In the genomic region with DNA sequence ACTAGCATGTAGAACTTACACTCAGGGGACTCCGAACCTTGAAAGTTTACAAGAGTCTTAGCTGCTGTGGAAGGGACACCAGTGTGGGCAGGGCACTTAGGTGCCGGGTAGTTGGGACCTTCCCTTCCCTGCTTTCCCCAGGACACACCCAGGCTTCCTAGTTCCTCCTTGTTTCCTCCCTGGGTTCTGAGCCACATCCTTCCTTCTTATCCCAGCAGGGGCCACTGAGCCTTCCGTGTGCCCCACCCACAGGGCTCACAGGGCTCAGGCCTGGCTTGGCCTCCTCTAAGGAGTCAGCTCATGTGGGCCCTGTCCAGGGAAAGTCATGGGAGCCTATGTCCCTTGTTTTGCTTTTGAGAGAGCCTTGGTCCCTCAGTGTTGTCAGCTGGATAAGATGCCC, we compare ENCODE assay signal across 12 mouse cellular contexts. TPM values are rescaled to one million over a fixed set of nuclear protein-coding genes. Genes with fewer than 3 reads are reported as not detected.
DNase-seq lines count a peak whose midpoint lies in the region; ATAC-seq and TF ChIP-seq lines count a peak whose summit lies in the region.
"Had no signal": no experiment of that assay in that cellular context is flagged by ENCODE, and none has a peak within 500 bp of the region (broad histone marks: within the 10 kb centered on the region; RNA-seq: fewer than 3 reads in every experiment).

No protein-coding gene starts in this region.

- ATAC-seq in heart, embryonic 11.5 days (replicated peaks; ENCODE audit: insufficient number of reproducible peaks, low FRiP score, low TSS enrichment), result no peak
- ATAC-seq in kidney, postnatal 0 days (replicated peaks; ENCODE audit: low FRiP score, low read depth), result no peak
- no peak for ATAC-seq in intestine, postnatal 0 days

- peak overlapping the region; percentile 62 for H3K27ac ChIP-seq in heart, embryonic 11.5 days (ENCODE audit: low read depth, low read length)
- peak overlapping the region; percentile 32; the same call in 1 of the 2 replicates for H3K27ac ChIP-seq in kidney, postnatal 0 days
- H3K27ac ChIP-seq in ES-E14 (ENCODE audit: insufficient read depth, low read depth, low read length, poor library complexity, severe bottlenecking), result peak overlapping the region; percentile 64; the same call in 1 of the 2 replicates
- peak overlapping the region; percentile 85 for H3K27ac ChIP-seq in intestine, postnatal 0 days (ENCODE audit: low read depth, low read length)

- TF ChIP-seq CTCF in kidney, postnatal 0 days (IDR thresholded peaks at IDR 0.05; ENCODE audit: low read depth), result no peak
- TF ChIP-seq CTCF in intestine, postnatal 0 days (IDR thresholded peaks at IDR 0.05; ENCODE audit: low read depth), result no peak

- DNase-seq in heart, adult 11 months, result no peak
- no peak for DNase-seq in kidney, postnatal 0 days (ENCODE audit: low spot score)
- no peak for DNase-seq in kidney, adult 18-20 months
- DNase-seq in ES-E14 (ENCODE audit: low read depth, low spot score), result peak; percentile 38
- DNase-seq in right cerebral cortex, postnatal 25 days, result no peak
- DNase-seq in spleen, postnatal 14 days (ENCODE audit: low spot score in 2 of 2), result no peak
- DNase-seq: adrenal gland, adult 8-10 months; B cell, adult 2 months; cerebellum, postnatal 14 days; thymus, postnatal 36 days had no signal

- no peaks in the 10 kb centered on the region for H3K9me3 ChIP-seq in heart, embryonic 11.5 days (replicated peaks; ENCODE audit: control insufficient read depth, low read length)
- no peaks in the 10 kb centered on the region for H3K9me3 ChIP-seq in kidney, postnatal 0 days (replicated peaks; ENCODE audit: low read length)
- no peaks in the 10 kb centered on the region for H3K9me3 ChIP-seq in ES-E14 (ENCODE audit: control insufficient read depth, insufficient read depth, low read depth, low read length)
- H3K9me3 ChIP-seq in intestine, postnatal 0 days (ENCODE audit: control insufficient read depth), result no peaks in the 10 kb centered on the region

- 58% methylated on average over 3 of the region's 3 CpGs for WGBS in heart, embryonic 11.5 days (ENCODE audit: insufficient replicate concordance)
- 79% methylated on average over 3 of the region's 3 CpGs for WGBS in kidney, postnatal 0 days
- WGBS in intestine, postnatal 0 days, result 30% methylated on average over 3 of the region's 3 CpGs

- in situ Hi-C loops in ES-E14 (cut with MboI; ENCODE audit: low sequenced_read_pairs in 2 of 2, unreplicated experiment in 2 of 2), result no loop called here

- H3K27me3 ChIP-seq in heart, embryonic 11.5 days (ENCODE audit: control insufficient read depth, insufficient read depth, low read length), result no peaks in the 10 kb centered on the region
- no peaks in the 10 kb centered on the region for H3K27me3 ChIP-seq in kidney, postnatal 0 days (ENCODE audit: insufficient read depth, low read length)
- no peaks in the 10 kb centered on the region for H3K27me3 ChIP-seq in intestine, postnatal 0 days (replicated peaks; ENCODE audit: control insufficient read depth, insufficient read depth, low read length)

- no peaks in the 10 kb centered on the region for H3K36me3 ChIP-seq in heart, embryonic 11.5 days (ENCODE audit: control insufficient read depth, insufficient read depth, low read length)
- H3K36me3 ChIP-seq in kidney, postnatal 0 days (ENCODE audit: insufficient read depth, low read length), result no peaks in the 10 kb centered on the region; the same call in 1 of the 2 replicates
- H3K36me3 ChIP-seq in ES-E14 (ENCODE audit: control insufficient read depth, insufficient read depth, low read length, poor library complexity, severe bottlenecking), result peaks cover 15% of the 10 kb centered on the region; the same call in 1 of the 2 replicates
- peaks cover 2% of the 10 kb centered on the region; the same call in 1 of the 2 replicates for H3K36me3 ChIP-seq in intestine, postnatal 0 days (ENCODE audit: control insufficient read depth, insufficient read depth)

- H3K4me3 ChIP-seq in heart, embryonic 11.5 days (ENCODE audit: low read depth, low read length), result no peak overlapping the region
- no peak overlapping the region for H3K4me3 ChIP-seq in kidney, postnatal 0 days (replicated peaks; ENCODE audit: low read depth, low read length)
- H3K4me3 ChIP-seq in ES-E14 (ENCODE audit: insufficient read depth in 1 of 2, low read depth in 1 of 2, low read length in 2 of 2, poor library complexity in 1 of 2, severe bottlenecking in 1 of 2), result no peak overlapping the region
- H3K4me3 ChIP-seq in intestine, postnatal 0 days (ENCODE audit: low read depth, low read length), result no peak overlapping the region

- peaks cover 71% of the 10 kb centered on the region for H3K4me1 ChIP-seq in heart, embryonic 11.5 days (ENCODE audit: control insufficient read depth, insufficient read depth, low read length)
- H3K4me1 ChIP-seq in kidney, postnatal 0 days (replicated peaks; ENCODE audit: insufficient read depth, low read length), result peaks cover 51% of the 10 kb centered on the region
- peaks cover 25 to 76% of the 10 kb centered on the region in 2 experiments for H3K4me1 ChIP-seq in ES-E14 (ENCODE audit: control insufficient read depth in 2 of 2, insufficient read depth in 2 of 2, low read length in 2 of 2, poor library complexity in 1 of 2)
- peaks cover 20% of the 10 kb centered on the region for H3K4me1 ChIP-seq in intestine, postnatal 0 days (replicated peaks; ENCODE audit: control insufficient read depth, insufficient read depth, low read length)

- H3K9ac ChIP-seq in heart, embryonic 11.5 days (ENCODE audit: low read depth, low read length), result peak overlapping the region; percentile 36; the same call in 1 of the 2 replicates
- H3K9ac ChIP-seq in kidney, postnatal 0 days (ENCODE audit: low read depth, low read length), result no peak overlapping the region; the same call in 1 of the 2 replicates
- H3K9ac ChIP-seq in ES-E14 (ENCODE audit: insufficient read depth, low read depth, low read length, poor library complexity, severe bottlenecking), result no peak overlapping the region; the same call in 1 of the 2 replicates
- no peak overlapping the region for H3K9ac ChIP-seq in intestine, postnatal 0 days (ENCODE audit: low read depth, low read length)

- H3K4me2 ChIP-seq in heart, embryonic 11.5 days, result no peak overlapping the region; the same call in 1 of the 2 replicates
- H3K4me2 ChIP-seq in kidney, postnatal 0 days (ENCODE audit: low read length), result no peak overlapping the region
- H3K4me2 ChIP-seq in intestine, postnatal 0 days (replicated peaks; ENCODE audit: low read depth), result peak overlapping the region; percentile 43

TF ChIP-seq in ES-E14, 5 proteins besides CTCF, POLR2A, EP300 and RAD21:
- no peak for TF ChIP-seq ZNF384 (IDR thresholded peaks at IDR 0.05; ENCODE audit: low read depth, low read length)
- TF ChIP-seq HCFC1 (IDR thresholded peaks at IDR 0.05; ENCODE audit: borderline replicate concordance, insufficient read depth, low read length), result no peak
- TF ChIP-seq CHD2 (IDR thresholded peaks at IDR 0.05; ENCODE audit: low read depth, low read length), result no peak
- TF ChIP-seq ZC3H11A (IDR thresholded peaks at IDR 0.05; ENCODE audit: borderline replicate concordance, low read depth, low read length), result no peak
- TF ChIP-seq MAFK (IDR thresholded peaks at IDR 0.05; ENCODE audit: insufficient read depth, low read depth, low read length), result no peak

RNA-seq across cellular contexts. Expression of gene Llgl2, which starts 15.9 kb away (rescaled TPM):
- polyA plus RNA-seq in heart, embryonic 11.5 days (2014; fragmentation: Nextera tagmentation; extraction: Ambion mirVana), result 21.5 and 22.4 TPM in 2 replicates
- 54.5 and 61.2 TPM in 2 replicates for polyA plus RNA-seq in kidney, postnatal 0 days (2015; fragmentation: Nextera tagmentation; extraction: Ambion mirVana)
- 96.5 and 145 TPM in 2 replicates for total RNA-seq in ES-E14 (2012; rRNA removed)
- polyA plus RNA-seq in intestine, postnatal 0 days (2015; fragmentation: Nextera tagmentation; extraction: Ambion mirVana), result 60.5 and 61.8 TPM in 2 replicates

RNA-seq across cellular contexts. Expression of gene Myo15b, which starts 18.5 kb away (rescaled TPM):
- polyA plus RNA-seq in heart, embryonic 11.5 days (2014; fragmentation: Nextera tagmentation; extraction: Ambion mirVana), result 0.06 and 0.39 TPM in 2 replicates
- 16.5 and 17.6 TPM in 2 replicates for polyA plus RNA-seq in kidney, postnatal 0 days (2015; fragmentation: Nextera tagmentation; extraction: Ambion mirVana)
- total RNA-seq in ES-E14 (2012; rRNA removed), result 4.6 and 7.7 TPM in 2 replicates
- polyA plus RNA-seq in intestine, postnatal 0 days (2015; fragmentation: Nextera tagmentation; extraction: Ambion mirVana), result 332 and 377 TPM in 2 replicates

RNA-seq across cellular contexts. Expression of gene Tsen54, which starts 25.2 kb away (rescaled TPM):
- polyA plus RNA-seq in heart, embryonic 11.5 days (2014; fragmentation: Nextera tagmentation; extraction: Ambion mirVana), result 20.8 TPM in 2 replicates
- 34.7 and 36.2 TPM in 2 replicates for polyA plus RNA-seq in kidney, postnatal 0 days (2015; fragmentation: Nextera tagmentation; extraction: Ambion mirVana)
- total RNA-seq in ES-E14 (2012; rRNA removed), result 63.6 and 64.4 TPM in 2 replicates
- polyA plus RNA-seq in intestine, postnatal 0 days (2015; fragmentation: Nextera tagmentation; extraction: Ambion mirVana), result 16.7 and 17.0 TPM in 2 replicates

RNA-seq across cellular contexts. Expression of gene Caskin2, which starts 26.3 kb away (rescaled TPM):
- polyA plus RNA-seq in heart, embryonic 11.5 days (2014; fragmentation: Nextera tagmentation; extraction: Ambion mirVana), result 17.4 and 18.1 TPM in 2 replicates
- 14.2 and 14.4 TPM in 2 replicates for polyA plus RNA-seq in kidney, postnatal 0 days (2015; fragmentation: Nextera tagmentation; extraction: Ambion mirVana)
- 9.6 and 10.5 TPM in 2 replicates for total RNA-seq in ES-E14 (2012; rRNA removed)
- polyA plus RNA-seq in intestine, postnatal 0 days (2015; fragmentation: Nextera tagmentation; extraction: Ambion mirVana), result 7.4 and 7.6 TPM in 2 replicates

Comparison
In these comparisons a context has a peak if more than half of its experiments do, and no peak if none do; other contexts are left out.
1. H3K27ac ChIP-seq: peak in every context shown above with its lines; median percentile 85 in intestine, postnatal 0 days; 64 in ES-E14; 62 in heart, embryonic 11.5 days; 32 in kidney, postnatal 0 days.
2. RNA of gene Myo15b, which starts 18.5 kb away (polyA plus RNA-seq): 332 to 377 TPM in intestine, postnatal 0 days; 16.5 to 17.6 TPM in kidney, postnatal 0 days and 0.06 to 0.39 TPM in heart, embryonic 11.5 days; every median in the first group is over 10 times any median in the second.